Mouse (Mus musculus): ENCODE measurements at regions not wholly inside any gene's neighbourhood (a gene's known extent, or its start where the extent isn't known, plus 50 kb on each side); places are given as distances from the start of the nearest gene placed in this dataset.

DNA sequence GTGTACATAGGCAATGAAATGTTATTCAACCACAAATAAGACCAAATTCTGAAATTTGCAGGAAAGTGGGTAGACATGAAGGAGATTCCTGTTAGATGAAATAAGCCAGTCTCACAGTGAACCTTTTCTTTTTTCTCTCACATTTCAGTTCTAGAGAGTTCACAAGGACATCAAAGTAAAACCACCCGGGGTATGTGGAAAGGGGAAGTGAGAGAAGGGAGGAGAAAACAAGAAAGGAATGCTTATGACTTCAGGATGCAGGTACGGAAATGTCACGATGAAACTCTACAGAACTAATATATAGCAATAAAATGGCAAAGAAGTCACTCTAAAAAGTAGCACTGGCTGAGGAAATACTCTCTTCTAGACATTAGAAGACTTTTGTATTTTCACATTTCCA lies 548.7 kb upstream of the Klf4 start:
- DNase-seq (ENCODE audit: low read depth, low spot score) = no peak

DNA sequence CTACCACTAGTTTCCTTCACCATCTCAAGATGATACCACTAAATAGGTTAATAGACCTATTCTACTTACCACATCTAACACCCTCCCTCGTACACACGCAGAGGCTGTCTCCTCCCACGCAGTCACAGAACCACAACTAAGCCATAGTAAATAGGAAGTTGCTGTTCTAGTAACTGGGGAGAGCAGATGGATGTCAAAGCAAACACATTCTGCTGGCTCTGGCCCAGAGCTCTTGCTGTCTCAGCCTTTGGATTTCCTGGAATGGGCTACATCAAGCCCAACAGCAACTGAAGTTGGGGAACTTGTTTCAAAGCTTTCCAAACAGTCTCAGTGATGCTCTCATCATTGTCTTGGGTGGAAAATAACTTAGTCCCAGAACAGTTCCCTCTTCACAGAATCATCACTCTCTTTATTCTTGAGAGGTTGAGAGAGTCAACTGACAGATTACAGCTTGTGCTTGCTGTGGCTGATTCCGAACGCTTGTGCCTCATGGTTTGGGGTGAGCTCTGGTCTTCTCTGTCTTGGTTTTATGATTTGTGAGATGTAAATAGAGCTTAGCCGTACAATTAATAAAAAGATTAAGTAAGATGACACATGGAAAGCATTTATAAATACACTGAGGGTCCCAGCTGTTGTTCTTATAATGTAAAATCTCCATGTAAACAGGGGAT lies 538.5 kb upstream of the Klf4 start:
- DNase-seq (ENCODE audit: low read depth, low spot score) = peak; percentile 76

DNA sequence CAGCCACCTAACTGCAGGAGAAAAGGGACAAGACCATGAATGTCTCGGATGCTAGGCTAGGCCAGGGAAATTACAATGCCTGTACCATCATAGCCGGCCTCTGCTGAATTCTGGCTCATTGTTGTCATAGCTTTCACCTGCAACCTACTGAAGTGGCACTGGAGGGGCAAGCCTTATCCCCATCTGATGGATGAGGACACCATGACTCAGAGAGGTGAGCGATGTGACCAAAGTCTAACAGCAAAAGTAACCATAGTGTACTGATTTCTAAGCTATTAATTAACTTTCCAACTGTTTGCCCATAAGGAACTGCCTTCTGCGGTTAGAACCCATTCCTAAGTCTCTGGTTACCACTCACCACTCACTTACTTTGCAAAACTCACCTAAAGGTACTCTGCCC lies 536.6 kb upstream of the Klf4 start:
- no peak for DNase-seq (ENCODE audit: low read depth, low spot score)

DNA sequence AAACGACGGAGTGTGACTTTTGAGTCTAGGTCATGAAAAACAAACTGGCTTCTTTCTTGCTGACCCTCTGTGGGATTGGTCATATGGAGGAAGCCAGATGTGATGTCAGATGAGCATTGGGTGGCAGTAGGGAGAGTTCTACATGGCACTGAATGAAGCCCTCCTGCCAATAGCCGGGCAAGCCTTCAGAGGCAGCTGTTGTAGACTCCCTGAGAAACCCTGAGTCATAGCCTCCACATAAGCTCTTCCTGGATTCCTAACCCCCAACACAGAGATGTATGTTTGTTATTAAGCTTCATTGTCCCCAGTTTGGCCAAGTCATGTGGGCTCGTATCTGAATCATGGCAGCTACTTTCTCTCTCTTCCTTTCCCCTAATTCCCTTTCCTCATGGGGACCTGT lies 532.4 kb upstream of the Klf4 start:
- no peak for DNase-seq (ENCODE audit: low read depth, low spot score)

DNA sequence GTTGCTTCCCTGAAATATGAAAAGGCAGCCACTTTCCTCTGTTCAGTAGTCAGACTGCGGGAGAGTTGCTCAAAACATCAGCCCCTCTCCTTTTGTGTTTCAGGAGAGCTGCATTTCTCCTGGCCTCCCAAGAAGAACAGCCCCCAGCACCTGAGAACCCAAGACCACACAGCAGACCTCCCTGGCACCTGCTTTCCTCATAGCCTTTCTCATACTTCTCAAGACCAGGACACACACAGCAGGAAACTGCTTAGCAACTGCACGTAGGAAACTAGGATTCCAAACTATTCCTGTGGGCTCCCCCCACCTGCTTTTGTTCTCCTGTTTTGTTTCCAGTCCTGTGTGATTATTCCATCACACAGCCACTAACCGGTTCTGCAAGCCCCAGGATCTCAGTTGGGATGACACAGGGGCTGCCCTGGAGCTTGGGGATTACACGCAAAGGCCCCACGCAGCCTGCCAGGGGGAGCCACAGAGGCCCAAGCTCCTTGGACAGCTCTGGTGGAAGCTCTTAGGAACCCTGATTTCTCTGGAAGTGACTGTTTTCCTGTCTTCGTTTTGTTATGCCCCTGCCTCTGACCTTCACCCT lies 519.6 kb upstream of the Klf4 start:
- no peak for DNase-seq (ENCODE audit: low read depth, low spot score)

DNA sequence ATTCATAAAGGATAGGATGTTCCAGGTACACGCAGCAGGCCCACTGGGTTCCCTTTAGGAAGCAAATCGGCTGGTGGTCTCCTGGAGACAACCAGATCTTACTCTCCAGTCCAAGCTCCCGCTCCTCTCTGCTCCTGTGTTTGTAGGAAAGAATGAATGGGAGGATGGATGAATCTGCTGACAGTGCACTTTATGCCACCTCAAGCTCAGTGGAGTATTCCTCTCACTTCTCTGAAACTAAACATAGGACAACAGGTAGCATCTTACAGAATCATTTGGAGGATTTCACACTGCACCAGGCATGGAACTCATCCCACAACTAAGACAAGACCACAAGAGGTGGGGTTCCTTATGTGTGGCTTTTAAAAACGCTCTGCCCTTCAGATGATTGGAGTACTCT lies 507.1 kb upstream of the Klf4 start:
- DNase-seq (ENCODE audit: low read depth, low spot score) = no peak

DNA sequence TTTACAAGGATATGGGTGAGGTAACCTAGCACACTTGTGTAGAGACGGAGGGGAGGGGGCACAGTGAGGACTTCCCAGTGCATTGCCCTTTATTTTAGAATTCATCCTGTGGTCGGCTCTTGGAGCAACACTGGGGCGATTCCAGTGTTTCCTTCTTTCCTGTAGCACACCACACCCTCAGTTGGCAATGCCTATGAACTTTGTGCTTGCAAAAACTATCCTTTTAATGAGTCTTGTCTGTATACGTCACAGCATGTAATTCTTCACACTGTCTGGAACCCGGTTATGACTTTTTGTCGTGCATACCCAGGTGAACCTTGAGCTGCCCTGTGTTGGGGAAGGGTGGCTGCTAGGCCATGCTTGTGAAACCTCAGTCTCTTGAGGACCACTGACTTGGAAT lies 504.1 kb upstream of the Klf4 start:
- no peak for DNase-seq (ENCODE audit: low read depth, low spot score)

DNA sequence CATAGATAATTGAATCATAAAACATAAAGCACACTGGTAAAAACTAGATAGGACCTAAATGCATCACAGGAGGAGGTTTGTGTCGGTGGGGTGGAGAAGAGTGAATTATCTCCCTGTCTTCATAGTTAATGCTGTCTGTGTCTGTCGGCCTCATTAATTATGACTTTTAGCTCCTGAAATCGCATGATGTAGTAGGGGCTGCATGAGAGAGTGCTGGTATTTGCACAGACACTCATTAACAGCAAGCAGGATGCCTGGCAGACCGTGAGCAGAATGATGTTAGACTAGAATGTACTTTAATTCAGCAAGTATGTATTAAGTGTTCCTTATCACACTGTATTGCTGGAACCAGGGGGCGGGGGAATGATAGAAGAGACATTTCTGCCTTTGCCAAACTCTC lies 503.3 kb upstream of the Klf4 start:
- DNase-seq (ENCODE audit: low read depth, low spot score) = no peak

DNA sequence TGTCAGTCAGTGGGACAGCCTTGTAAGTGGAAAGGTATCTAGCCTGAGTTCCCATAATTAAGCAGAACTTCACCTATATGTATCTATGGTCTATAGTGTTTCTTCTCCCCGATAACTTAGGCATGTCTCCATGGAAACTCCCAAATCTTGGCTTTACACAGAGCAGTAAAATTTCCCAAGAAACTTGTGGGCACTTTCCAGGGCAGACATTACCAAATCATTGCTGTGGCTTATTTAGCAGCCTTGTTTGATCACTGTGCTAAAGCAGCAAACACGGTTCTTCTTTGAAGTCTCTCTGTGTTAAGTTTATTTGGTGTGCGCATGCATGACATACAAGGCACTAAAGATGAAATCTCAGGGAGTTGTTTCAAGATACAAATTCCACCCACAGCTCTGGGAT lies 496.2 kb upstream of the Klf4 start:
- DNase-seq (ENCODE audit: low read depth, low spot score) = no peak

DNA sequence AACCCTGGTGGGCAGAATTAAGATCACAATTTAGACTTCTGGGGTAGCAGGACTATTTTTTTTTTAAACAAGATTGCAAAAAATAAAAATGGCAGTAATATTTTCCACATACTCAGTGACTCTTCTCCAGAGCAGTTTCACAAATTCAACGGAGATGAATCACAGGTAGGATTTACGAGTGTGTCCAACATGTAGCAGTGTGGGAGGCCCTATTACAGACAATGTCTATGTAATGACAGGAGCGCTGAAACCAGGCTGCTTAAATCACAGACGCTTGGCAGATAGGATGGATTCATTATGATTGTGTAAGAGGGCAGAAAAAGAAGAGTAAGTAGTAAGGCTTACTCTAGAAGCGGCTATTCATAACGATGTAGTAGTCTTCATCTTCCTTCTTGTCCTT lies 495.0 kb upstream of the Klf4 start:
- DNase-seq (ENCODE audit: low read depth, low spot score) = no peak

DNA sequence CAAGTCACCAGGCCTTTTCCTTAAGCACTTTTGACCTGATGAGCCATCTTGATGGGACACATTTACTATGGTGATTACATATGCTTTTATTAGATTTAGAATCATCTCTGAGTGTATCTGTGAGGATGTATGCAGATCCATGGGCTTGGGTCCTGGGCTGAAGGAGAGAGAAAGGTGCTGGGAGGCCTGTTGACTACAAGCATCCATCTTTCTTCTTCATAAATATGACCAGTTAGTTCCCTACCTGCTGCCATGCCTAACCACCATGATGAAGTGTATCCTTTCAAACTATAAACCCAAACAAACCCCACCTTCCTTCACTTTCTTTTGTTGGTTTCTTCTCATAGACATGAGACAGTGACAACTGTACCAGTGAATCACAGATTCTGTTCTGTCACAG lies 492.2 kb upstream of the Klf4 start:
- no peak for DNase-seq (ENCODE audit: low read depth, low spot score)

DNA sequence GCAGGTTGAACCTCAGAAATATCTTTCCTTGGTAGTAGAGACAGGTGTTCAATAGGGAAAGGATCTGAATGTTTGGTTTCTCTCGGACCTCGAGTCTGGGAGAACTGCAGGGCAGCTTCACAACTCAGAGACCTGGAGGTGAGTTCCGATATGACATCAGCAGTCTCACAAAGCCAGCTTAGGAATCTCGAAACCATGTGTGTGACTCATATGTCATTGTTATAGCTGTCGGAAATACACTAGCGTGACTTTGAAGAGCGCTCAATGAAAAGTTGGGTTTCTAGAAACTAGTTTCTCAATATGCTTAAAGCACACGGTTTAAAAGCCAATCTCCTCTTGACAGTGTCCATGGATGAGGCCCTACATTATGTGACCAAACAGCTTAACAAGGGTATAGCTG lies 485.9 kb upstream of the Klf4 start:
- DNase-seq (ENCODE audit: low read depth, low spot score) = no peak

DNA sequence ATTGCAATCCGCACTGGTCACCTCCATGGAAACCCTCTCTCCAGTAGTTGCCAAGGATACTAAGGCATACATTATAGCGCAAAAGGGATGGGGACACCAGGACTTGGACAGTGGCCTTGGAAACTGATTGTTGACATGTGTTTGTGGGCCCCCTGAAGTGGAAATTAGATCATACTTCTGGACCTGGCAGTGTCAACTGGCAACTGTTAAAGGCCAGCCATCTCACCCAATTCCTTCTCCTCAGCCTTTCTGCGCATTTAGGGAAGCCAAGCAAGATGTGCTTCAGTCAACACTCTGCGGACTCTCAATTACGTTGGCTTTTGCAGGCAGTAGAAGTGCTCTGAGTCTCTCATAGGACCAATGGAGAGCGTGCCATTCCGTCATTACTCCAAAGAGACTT lies 483.2 kb upstream of the Klf4 start:
- no peak for DNase-seq (ENCODE audit: low read depth, low spot score)

DNA sequence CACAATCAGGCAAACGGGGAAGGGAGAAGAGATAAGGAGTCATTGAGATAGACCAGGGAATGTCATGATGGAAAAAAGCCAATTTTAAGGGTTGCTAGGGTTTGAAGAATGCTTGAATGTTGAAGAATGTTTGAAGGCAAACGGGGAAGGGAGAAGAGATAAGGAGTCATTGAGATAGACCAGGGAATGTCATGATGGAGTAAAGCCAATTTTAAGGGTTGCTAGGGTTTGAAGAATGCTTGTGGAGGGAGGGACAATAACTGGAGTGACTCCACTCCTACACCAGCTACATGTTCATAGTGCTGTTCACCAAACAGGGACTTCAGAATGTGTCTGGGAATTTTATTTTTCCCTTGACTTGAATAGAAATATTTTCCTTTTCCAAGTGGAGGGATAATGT lies 476.0 kb upstream of the Klf4 start:
- DNase-seq (ENCODE audit: low read depth, low spot score) = no peak

DNA sequence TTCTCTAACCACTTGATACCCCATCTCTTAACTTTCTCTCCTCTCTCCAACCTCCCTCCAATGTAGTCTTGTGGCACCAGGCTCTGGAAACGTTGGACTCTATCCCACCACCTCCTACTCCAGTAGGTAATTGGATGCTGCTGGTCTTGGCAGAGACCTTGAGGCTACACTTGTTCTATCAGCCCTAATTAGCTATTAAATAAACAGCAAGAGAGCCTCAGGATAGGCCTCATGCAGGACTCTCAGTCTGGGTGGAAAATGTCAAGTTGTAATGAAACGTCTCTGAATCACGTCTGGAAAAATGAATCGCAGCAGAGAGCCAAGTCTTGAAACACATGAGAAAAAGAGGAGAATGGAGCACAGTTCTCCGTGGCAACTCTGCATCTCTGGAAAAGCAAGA lies 472.0 kb upstream of the Klf4 start:
- no peak for DNase-seq (ENCODE audit: low read depth, low spot score)

DNA sequence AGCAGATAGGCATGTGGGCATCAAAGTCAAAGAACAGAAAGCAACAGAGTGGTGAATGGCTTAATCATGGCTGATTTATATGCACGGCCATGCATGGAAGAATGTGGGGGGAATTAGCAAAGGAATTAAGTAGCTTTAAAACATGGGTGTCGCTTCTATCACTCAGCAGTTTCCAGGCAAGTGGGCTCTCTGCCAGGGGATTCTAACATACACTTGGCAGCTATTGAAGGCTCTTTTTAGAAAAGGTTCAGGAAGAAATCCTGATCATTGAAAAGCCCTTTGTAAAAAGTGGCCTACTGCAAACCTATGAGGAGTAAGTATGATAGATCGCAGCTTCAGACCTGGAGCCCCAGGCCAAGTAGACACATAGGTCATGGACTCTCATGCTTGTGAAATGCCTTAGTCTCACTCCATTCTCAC lies 469.1 kb upstream of the Klf4 start:
- DNase-seq (ENCODE audit: low read depth, low spot score) = no peak

DNA sequence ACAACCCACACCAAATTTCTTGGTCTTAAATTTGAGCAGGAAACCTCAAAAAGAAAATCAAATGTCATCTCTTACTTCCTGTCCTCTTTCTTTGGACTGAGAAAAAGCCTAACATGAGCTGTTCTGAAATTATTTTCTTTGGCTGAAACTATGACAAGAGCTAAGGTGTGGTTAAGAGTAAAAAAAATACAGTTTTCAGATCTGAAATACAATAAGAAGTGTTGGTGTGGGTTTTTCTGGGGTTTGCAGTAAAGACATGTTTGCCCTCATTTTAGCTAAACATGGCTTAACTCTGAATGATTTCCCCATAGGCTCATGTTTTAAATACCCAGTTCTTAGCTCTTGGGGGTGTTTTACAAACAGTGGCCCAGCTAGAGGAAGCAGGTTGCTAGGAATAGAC lies 451.8 kb upstream of the Klf4 start:
- no peak for DNase-seq (ENCODE audit: low read depth, low spot score)

DNA sequence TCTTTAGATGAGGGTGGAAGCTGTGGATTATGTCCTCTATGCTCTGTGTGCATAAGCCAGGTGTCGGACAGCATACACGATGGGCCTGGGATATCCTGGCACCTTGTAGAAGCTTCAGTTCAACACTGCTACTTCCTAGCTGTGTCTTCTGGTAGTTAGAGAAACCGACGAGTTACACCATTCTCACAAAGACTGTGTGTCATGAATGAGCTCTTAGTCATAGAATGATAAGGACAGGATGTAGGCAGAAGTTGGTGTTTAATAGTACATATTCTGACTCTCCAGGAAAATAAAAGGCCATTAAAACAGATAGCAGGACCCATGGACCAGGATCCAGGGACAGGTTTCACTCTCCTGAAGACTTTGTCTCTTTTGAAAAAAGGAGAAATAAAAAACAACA lies 446.3 kb upstream of the Klf4 start:
- DNase-seq (ENCODE audit: low read depth, low spot score) = no peak

DNA sequence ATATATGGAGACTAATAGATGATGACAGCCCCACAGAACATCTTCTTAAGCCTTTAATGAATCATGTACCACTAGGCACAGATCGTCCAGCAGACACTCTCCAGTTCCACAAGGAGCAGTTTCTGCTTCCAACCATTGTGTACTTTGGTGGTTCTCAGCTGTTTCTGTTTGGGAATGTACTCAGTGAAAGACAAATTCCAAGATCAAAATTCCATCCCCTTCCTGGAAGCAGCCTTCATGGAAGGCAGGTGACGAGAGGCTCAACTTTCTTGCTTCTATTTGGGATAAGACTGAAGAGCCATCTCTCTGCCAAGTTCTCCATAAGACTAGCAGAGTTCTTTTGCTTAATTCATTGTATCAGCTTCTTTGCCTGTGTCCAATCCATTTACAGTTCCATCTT lies 444.0 kb upstream of the Klf4 start:
- DNase-seq (ENCODE audit: low read depth, low spot score) = no peak

DNA sequence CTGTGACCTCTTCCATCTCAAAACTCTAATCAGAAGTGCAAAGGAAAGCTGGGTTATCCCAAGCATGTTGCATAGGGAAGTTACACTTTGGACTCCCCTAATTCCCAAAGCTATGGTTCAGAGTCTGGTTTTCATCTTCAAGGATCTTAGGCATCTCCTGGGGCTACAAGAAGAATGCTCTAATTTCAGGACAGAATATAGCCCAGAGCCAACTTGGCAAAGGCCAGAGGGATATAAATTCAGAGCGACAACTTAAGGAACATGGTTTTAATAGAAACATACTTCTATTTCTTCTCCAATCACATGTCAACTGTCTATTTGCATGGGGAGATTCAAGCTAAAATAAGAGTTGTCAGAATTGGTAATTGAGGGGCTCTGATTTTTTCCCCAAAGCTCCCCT lies 441.4 kb upstream of the Klf4 start:
- DNase-seq (ENCODE audit: low read depth, low spot score) = no peak

DNA sequence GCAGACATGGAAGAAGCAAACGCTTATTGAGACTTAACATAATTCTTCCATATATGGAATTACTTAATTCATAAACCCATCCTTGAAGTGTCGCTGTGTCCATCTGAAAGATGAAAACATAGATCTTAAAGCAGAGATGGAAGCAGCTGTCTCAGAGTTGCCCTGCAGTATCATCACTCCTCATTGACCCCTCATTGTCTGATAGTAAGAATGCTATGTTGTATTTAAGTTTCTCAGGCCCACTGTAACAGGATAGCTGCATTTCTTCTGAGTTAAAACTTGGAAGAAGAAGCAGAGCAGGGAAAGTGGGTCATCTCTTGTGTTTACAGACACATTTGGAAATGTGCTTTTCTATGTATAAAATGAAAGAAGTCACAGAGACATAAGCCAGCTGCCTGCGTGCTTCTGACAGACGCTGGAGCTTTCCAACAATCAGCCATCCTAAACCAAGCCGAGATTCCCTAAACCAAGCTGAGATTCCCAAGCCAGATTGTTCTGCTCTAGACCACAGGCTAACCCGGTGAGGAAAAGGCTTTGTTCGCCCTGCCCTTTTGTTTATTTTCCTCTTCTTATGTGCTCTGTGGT lies 440.1 kb upstream of the Klf4 start:
- DNase-seq (ENCODE audit: low read depth, low spot score) = no peak

DNA sequence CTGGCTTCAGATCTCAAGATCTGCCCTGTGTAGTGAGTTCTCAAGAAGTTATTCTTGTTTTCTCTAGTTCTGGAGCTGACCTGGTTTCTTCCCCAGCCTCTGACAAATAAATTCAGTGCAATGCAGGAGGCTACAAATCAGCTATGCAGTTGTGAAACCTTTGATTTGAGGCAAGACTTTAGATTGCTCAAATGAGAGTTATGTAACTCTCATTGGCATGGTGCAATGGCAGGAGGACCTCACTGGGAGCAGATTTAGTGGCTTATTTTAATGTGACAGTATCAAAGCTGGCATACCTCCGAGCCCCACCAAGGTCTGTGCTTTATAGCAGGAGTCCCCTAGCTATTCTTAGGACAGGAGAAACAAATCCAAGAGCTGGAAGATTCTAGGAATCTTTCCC lies 427.8 kb upstream of the Klf4 start:
- no peak for DNase-seq (ENCODE audit: low read depth, low spot score)

DNA sequence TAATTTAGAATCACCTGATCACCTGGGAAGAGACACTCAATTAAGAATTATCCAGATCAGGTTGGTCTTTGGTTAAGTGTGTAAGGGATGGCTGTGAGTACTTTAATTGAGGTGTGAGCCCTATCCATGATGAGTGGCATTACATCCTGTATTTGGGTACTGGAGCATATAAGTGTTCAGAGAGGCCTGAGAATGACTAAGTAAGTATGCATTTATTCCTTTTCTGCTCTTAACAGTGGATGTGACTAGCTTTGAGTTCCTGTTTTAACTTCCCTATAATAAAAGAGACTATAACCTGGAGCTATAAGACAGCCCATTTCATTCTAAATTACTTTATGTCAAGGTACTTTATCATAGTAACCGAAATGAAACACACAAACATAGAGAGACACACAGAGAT lies 421.4 kb upstream of the Klf4 start:
- DNase-seq (ENCODE audit: low read depth, low spot score) = no peak

DNA sequence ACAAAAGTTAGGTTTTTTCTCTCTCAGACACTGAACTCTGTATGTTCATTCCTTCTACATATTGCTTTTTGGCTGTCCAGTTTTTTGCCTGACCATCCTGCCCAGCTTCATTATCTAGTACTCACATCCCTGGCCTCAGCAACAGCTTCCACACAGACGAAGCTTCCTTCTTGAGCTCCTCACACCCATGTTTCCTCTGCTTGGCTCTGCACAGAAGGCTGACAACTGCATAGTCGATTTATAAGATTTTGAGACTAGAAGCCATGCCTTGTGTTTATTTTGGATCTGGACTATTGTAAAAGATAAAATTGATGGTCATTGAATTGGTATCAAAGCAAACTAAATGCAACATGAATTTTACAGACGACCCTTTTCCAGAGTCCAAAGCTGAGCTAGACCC lies 420.0 kb upstream of the Klf4 start:
- DNase-seq (ENCODE audit: low read depth, low spot score) = no peak

Data from CD4-positive helper T cell, adult 2 months (primary cell).